Mouse (Mus musculus): ENCODE measurements around the gene Tbc1d9. TPM values are rescaled to one million over a fixed set of nuclear protein-coding genes. Genes with fewer than 3 reads are reported as not detected.

Gene Tbc1d9
- polyA plus RNA-seq, 1 experiment from 2014 or later = 17.8 TPM

GRCm38 (mm10) chr8:83272464-83272863 is 107.3 kb downstream of the Tbc1d9 start:
- no peaks in the 10 kb centered on the region for H3K9me3 ChIP-seq (replicated peaks; ENCODE audit: control insufficient read depth, low read length, poor library complexity, severe bottlenecking)
- H3K4me1 ChIP-seq (ENCODE audit: control insufficient read depth, insufficient read depth, low read length) = no peaks in the 10 kb centered on the region
- H3K36me3 ChIP-seq (ENCODE audit: control insufficient read depth, insufficient read depth, low read length) = peaks cover 19% of the 10 kb centered on the region
- WGBS = 88% methylated on average over 10 of the region's 10 CpGs
- no peak overlapping the region for H3K4me3 ChIP-seq (ENCODE audit: low read depth, low read length)
- no peak overlapping the region for H3K4me2 ChIP-seq (ENCODE audit: low read length)
- no peak overlapping the region for H3K9ac ChIP-seq (ENCODE audit: low read depth, low read length)
- no peaks in the 10 kb centered on the region for H3K27me3 ChIP-seq (ENCODE audit: control insufficient read depth, insufficient read depth, low read depth, low read length)
- no peak for ATAC-seq
- H3K27ac ChIP-seq (ENCODE audit: low read length) = no peak overlapping the region

GRCm38 (mm10) chr8:83274470-83274869 is 109.3 kb downstream of the Tbc1d9 start:
- 70% methylated on average over 11 of the region's 11 CpGs for WGBS

GRCm38 (mm10) chr8:83278431-83278830 is 113.3 kb downstream of the Tbc1d9 start:
- no peaks in the 10 kb centered on the region for H3K9me3 ChIP-seq (replicated peaks; ENCODE audit: control insufficient read depth, low read length, poor library complexity, severe bottlenecking)
- peaks cover 3% of the 10 kb centered on the region; the same call in 1 of the 2 replicates for H3K36me3 ChIP-seq (ENCODE audit: control insufficient read depth, insufficient read depth, low read length)
- no peaks in the 10 kb centered on the region for H3K4me1 ChIP-seq (ENCODE audit: control insufficient read depth, insufficient read depth, low read length)
- ATAC-seq = no peak
- no peak overlapping the region for H3K9ac ChIP-seq (ENCODE audit: low read depth, low read length)
- H3K27ac ChIP-seq (ENCODE audit: low read length) = no peak overlapping the region
- no peak overlapping the region for H3K4me2 ChIP-seq (ENCODE audit: low read length)
- H3K4me3 ChIP-seq (ENCODE audit: low read depth, low read length) = no peak overlapping the region
- WGBS = 87% methylated on average over 6 of the region's 6 CpGs
- no peaks in the 10 kb centered on the region for H3K27me3 ChIP-seq (ENCODE audit: control insufficient read depth, insufficient read depth, low read depth, low read length)

More at GRCm38 (mm10) chr8:83274470-83274869, 109.3 kb downstream of the Tbc1d9 start:
- Histone ChIP-seq H3K9ac (ENCODE audit: low read depth, low read length) (no peak overlapping the region), H3K4me1 (ENCODE audit: control insufficient read depth, insufficient read depth, low read length) (no peaks in the 10 kb centered on the region), H3K4me2 (ENCODE audit: low read length) (no peak overlapping the region), H3K27me3 (ENCODE audit: control insufficient read depth, insufficient read depth, low read depth, low read length) (no peaks in the 10 kb centered on the region), H3K36me3 (ENCODE audit: control insufficient read depth, insufficient read depth, low read length) (peaks cover 9% of the 10 kb centered on the region; the same call in 1 of the 2 replicates), H3K27ac (ENCODE audit: low read length) (no peak overlapping the region), H3K9me3 (replicated peaks; ENCODE audit: control insufficient read depth, low read length, poor library complexity, severe bottlenecking) (no peaks in the 10 kb centered on the region), H3K4me3 (ENCODE audit: low read depth, low read length) (no peak overlapping the region)
- no peak for ATAC-seq

GRCm38 (mm10) chr8:83285391-83285790 is 120.2 kb downstream of the Tbc1d9 start:
- 84% methylated on average over 8 of the region's 8 CpGs for WGBS

GRCm38 (mm10) chr8:83290176-83290575 is 125.0 kb downstream of the Tbc1d9 start, which contains the start of gene Ucp1:
Gene Ucp1, plus strand, starts transcription at chr8:83290352.
- Histone ChIP-seq H3K4me1 (ENCODE audit: control insufficient read depth, insufficient read depth, low read length) (no peaks in the 10 kb centered on the region), H3K4me3 (ENCODE audit: low read depth, low read length) (peak within 1 kb of the TSS; percentile 20), H3K27ac (ENCODE audit: low read length) (no peak within 1 kb of the TSS), H3K27me3 (ENCODE audit: control insufficient read depth, insufficient read depth, low read depth, low read length) (peaks cover 11% of the 10 kb centered on the region), H3K9me3 (replicated peaks; ENCODE audit: control insufficient read depth, low read length, poor library complexity, severe bottlenecking) (no peaks in the 10 kb centered on the region), H3K4me2 (ENCODE audit: low read length) (peak within 1 kb of the TSS; percentile 53), H3K9ac (ENCODE audit: low read depth, low read length) (peak within 1 kb of the TSS; percentile 18; the same call in 1 of the 2 replicates), H3K36me3 (ENCODE audit: control insufficient read depth, insufficient read depth, low read length) (no peaks in the 10 kb centered on the region)
- 0 out of 2 replicates have a peak, but pooled peaks have one; percentile 21 for ATAC-seq
- 3% methylated on average over 20 of the region's 20 CpGs for WGBS

More at GRCm38 (mm10) chr8:83285391-83285790, 120.2 kb downstream of the Tbc1d9 start:
- peaks cover 9% of the 10 kb centered on the region for H3K27me3 ChIP-seq (ENCODE audit: control insufficient read depth, insufficient read depth, low read depth, low read length)
- no peaks in the 10 kb centered on the region for H3K9me3 ChIP-seq (replicated peaks; ENCODE audit: control insufficient read depth, low read length, poor library complexity, severe bottlenecking)
- no peak overlapping the region for H3K27ac ChIP-seq (ENCODE audit: low read length)
- H3K4me2 ChIP-seq (ENCODE audit: low read length) = no peak overlapping the region
- no peaks in the 10 kb centered on the region for H3K36me3 ChIP-seq (ENCODE audit: control insufficient read depth, insufficient read depth, low read length)
- no peak for ATAC-seq
- no peaks in the 10 kb centered on the region for H3K4me1 ChIP-seq (ENCODE audit: control insufficient read depth, insufficient read depth, low read length)
- no peak overlapping the region for H3K4me3 ChIP-seq (ENCODE audit: low read depth, low read length)
- no peak overlapping the region for H3K9ac ChIP-seq (ENCODE audit: low read depth, low read length)

- WGBS = 85% methylated on average over 4 of the region's 4 CpGs
Measured at GRCm38 (mm10) chr8:83297375-83297774, 132.2 kb downstream of the Tbc1d9 start.

GRCm38 (mm10) chr8:83300135-83300534 is 135.0 kb downstream of the Tbc1d9 start:
- 73% methylated on average over 1 of the region's 1 CpGs for WGBS
- no peak overlapping the region for H3K4me2 ChIP-seq (ENCODE audit: low read length)
- 0 out of 2 replicates have a peak, but pooled peaks cover 3% of the 10 kb centered on the region for H3K9me3 ChIP-seq (replicated peaks; ENCODE audit: control insufficient read depth, low read length, poor library complexity, severe bottlenecking)

More at GRCm38 (mm10) chr8:83297375-83297774, 132.2 kb downstream of the Tbc1d9 start:
- H3K4me3 ChIP-seq (ENCODE audit: low read depth, low read length) = no peak overlapping the region
- H3K36me3 ChIP-seq (ENCODE audit: control insufficient read depth, insufficient read depth, low read length) = no peaks in the 10 kb centered on the region
- no peak for ATAC-seq
- no peak overlapping the region for H3K9ac ChIP-seq (ENCODE audit: low read depth, low read length)
- H3K4me2 ChIP-seq (ENCODE audit: low read length) = no peak overlapping the region
- no peaks in the 10 kb centered on the region for H3K4me1 ChIP-seq (ENCODE audit: control insufficient read depth, insufficient read depth, low read length)
- no peak overlapping the region for H3K27ac ChIP-seq (ENCODE audit: low read length)
- H3K27me3 ChIP-seq (ENCODE audit: control insufficient read depth, insufficient read depth, low read depth, low read length) = no peaks in the 10 kb centered on the region
- 0 out of 2 replicates have a peak, but pooled peaks cover 3% of the 10 kb centered on the region for H3K9me3 ChIP-seq (replicated peaks; ENCODE audit: control insufficient read depth, low read length, poor library complexity, severe bottlenecking)

GRCm38 (mm10) chr8:83304946-83305345 is 139.8 kb downstream of the Tbc1d9 start:
- no peaks in the 10 kb centered on the region for H3K36me3 ChIP-seq (ENCODE audit: control insufficient read depth, insufficient read depth, low read length)
- H3K27ac ChIP-seq (ENCODE audit: low read length) = no peak overlapping the region
- 0 out of 2 replicates have a peak, but pooled peaks cover under 1% of the 10 kb centered on the region for H3K9me3 ChIP-seq (replicated peaks; ENCODE audit: control insufficient read depth, low read length, poor library complexity, severe bottlenecking)
- H3K27me3 ChIP-seq (ENCODE audit: control insufficient read depth, insufficient read depth, low read depth, low read length) = no peaks in the 10 kb centered on the region
- no peak for ATAC-seq
- no peak overlapping the region for H3K4me2 ChIP-seq (ENCODE audit: low read length)
- no peak overlapping the region for H3K4me3 ChIP-seq (ENCODE audit: low read depth, low read length)
- 90% methylated on average over 1 of the region's 1 CpGs for WGBS
- no peaks in the 10 kb centered on the region for H3K4me1 ChIP-seq (ENCODE audit: control insufficient read depth, insufficient read depth, low read length)
- H3K9ac ChIP-seq (ENCODE audit: low read depth, low read length) = no peak overlapping the region

More at GRCm38 (mm10) chr8:83300135-83300534, 135.0 kb downstream of the Tbc1d9 start:
- Histone ChIP-seq H3K9ac (ENCODE audit: low read depth, low read length) (no peak overlapping the region), H3K27ac (ENCODE audit: low read length) (no peak overlapping the region), H3K4me3 (ENCODE audit: low read depth, low read length) (no peak overlapping the region), H3K36me3 (ENCODE audit: control insufficient read depth, insufficient read depth, low read length) (no peaks in the 10 kb centered on the region), H3K4me1 (ENCODE audit: control insufficient read depth, insufficient read depth, low read length) (no peaks in the 10 kb centered on the region), H3K27me3 (ENCODE audit: control insufficient read depth, insufficient read depth, low read depth, low read length) (no peaks in the 10 kb centered on the region)
- ATAC-seq = no peak

- Histone ChIP-seq H3K4me3 (ENCODE audit: low read depth, low read length) (no peak overlapping the region), H3K27ac (ENCODE audit: low read length) (no peak overlapping the region), H3K9ac (ENCODE audit: low read depth, low read length) (no peak overlapping the region), H3K9me3 (replicated peaks; ENCODE audit: control insufficient read depth, low read length, poor library complexity, severe bottlenecking) (no peaks in the 10 kb centered on the region), H3K36me3 (ENCODE audit: control insufficient read depth, insufficient read depth, low read length) (peaks cover 4% of the 10 kb centered on the region; the same call in 1 of the 2 replicates), H3K4me1 (ENCODE audit: control insufficient read depth, insufficient read depth, low read length) (no peaks in the 10 kb centered on the region), H3K27me3 (ENCODE audit: control insufficient read depth, insufficient read depth, low read depth, low read length) (no peaks in the 10 kb centered on the region), H3K4me2 (ENCODE audit: low read length) (no peak overlapping the region)
- WGBS = 92% methylated on average over 6 of the region's 6 CpGs
- ATAC-seq = no peak
Measured at GRCm38 (mm10) chr8:83309836-83310235, 144.7 kb downstream of the Tbc1d9 start.

Measured in midbrain, embryonic 16.5 days (tissue).